Mouse (Mus musculus): Measurements from ENCODE around the gene Obscn.

The Obscn gene

DNA sequence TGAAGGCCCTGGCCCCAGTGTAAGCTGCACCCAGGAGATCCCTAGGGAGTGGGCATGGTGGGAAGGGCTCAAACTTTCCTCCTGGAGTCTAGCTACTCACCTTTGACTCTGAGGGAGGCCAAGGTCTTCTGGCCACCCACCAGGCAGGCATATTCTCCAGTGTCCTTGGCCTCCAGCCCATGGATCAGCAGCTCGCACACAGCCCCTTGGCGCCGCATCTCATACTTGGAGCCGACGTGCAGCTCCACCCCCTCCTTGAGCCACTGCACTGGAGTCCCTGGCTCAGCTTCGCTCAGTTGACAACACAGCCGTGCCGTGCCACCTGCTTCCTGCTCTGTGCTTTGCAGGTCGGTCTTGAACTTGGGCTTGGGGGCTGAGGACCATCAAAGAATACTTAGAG, 85.2 kb downstream of the Obscn start:
- DNase-seq (ENCODE audit: low spot score) = no peak

DNA sequence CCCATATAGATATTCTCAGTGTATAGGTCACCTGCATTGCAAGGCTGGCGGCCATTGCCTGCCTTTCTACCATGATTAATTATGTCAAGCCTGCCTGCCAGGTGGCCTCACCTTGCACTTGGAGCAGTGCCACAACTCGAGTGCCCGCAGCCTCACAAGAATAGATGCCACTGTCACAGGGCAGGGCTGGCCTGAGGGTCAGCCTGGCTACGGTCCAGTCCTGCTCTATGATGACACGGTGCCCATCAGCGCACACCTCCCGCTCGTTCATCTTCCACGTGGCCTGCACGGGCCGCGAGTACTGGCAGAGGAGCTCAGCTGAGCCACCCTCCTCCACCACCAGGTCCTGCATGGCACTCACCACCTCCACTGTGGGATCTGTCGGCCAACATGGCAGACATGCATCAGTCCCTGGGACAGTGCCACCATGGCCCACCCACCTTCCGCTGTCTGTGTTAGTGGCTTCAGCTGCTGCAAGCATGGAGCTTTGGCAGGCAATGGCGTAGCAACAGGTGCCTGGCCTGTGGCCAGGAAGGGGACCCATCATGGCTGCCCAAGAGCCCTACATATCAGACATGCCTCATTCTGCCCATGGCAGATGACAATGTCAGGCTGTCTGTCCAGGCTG, 91.4 kb downstream of the Obscn start:
- DNase-seq (ENCODE audit: low spot score) = no peak

DNA sequence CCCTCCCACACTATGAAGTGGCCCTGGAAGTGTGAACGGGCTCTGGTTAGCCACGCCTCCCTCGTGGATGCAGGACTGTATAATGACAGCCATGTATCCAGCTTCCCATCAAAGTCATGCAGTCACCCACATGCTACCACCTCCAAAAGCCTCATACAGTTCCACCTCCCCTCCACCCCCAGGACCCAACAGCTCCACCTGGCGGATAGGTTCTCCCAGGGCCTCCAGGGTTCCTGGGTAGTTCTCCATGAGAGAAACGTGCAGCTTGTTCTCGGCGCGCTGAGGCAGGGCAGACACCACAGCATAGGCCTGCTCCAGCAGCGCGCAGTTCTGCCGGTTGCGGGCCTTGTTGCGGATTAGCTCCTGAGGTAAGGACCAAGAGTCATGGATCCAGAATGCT, 107.2 kb downstream of the Obscn start:
- no peak for DNase-seq (ENCODE audit: low spot score)

DNA sequence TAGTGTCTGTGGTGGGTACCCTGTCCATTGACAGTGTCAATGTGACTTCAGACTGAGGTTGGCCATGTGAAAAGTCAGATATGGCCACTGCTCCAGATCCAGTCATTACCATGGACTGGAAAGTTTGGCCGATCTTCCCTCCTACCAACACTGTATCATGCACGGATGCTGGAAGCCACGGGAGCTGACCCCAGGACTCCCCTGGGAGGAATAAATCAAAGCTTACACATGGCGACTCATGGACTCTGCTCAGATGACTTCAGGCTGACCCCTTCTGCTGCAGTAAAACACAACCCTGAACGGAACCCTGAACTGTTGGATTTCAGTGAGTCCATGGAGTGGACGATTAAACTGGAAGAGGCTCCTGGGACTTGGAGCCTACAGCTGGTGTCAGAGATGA, 109.8 kb downstream of the Obscn start:
- no peak for DNase-seq (ENCODE audit: low spot score)

DNA sequence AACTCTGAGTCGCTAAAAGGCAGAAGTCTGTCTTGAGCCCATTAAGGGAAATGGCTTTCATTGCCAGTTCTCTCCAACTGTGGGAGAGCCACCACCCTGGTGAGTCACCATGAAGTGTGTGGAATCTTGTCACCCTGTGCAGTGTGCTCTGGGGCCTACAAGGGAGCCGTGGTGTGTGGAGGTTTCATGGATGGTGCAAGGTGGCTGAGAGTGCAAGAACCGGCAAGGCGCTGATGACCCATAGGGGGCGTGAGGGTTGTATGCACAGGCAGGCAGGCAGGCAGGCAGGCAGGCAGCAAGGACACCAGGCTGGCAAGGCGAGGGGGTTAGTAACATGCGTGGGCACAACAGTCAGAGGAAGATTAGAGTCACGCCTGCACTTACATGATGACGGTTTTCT, 121.2 kb downstream of the Obscn start:
- peak; percentile 59 for DNase-seq (ENCODE audit: low spot score)

DNA sequence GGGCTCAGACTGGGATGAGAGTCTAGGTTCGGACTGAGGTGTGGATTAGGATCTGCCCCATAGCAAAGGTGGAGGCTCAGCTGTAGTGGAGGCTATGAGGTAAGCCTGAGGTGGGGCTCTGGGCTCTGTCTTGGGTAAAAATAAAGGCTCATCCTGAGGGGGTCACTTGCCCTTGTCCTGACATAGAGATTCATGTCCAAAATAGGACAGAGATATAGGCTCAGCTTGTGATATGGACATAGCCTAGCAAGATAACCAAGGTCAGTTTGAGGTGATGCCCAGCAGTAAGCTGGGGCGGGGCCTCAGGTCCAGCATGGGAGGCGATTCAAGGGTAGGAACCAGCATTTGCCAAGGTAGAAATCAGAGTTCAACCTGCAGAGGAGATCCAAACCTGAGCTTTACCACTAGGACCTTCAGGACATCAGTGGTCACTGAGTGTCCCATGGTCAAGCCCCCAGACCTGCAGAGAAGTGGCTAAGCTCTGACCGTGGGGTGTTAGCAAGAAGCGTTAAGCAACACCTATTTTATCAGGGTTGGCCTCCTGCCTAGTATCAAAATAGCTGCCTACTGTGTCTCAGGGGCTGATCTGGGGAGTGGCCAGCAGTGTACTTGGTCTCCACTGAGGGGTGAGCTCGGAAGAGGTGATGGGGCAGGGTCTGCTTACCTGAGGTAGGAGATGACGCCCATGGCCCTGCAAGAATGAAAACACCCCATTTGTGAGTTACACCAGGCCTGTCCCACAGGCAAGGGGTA, 133.7 kb downstream of the Obscn start:
- DNase-seq (ENCODE audit: low spot score) = no peak

DNA sequence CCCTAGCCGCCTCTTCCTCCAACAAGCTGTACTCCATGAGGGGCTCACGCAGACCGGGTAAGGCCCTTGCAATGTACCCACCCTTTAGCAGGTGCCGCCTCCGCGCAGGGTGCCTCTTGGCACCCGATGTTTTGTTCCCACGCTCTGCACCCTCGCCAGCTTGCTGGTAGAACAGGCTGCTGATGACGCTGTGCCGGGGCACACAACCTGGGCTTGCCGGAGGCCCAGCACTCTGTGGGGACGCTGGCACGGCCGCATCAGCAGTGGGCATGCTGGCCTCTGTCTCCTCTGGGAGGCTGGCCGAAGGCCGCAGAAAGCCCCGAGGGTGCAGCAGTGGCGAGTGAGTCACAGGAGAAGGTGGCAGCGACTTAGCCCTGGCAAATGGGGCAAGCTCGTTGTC, 135.6 kb downstream of the Obscn start:
- no peak for DNase-seq (ENCODE audit: low spot score)

DNA sequence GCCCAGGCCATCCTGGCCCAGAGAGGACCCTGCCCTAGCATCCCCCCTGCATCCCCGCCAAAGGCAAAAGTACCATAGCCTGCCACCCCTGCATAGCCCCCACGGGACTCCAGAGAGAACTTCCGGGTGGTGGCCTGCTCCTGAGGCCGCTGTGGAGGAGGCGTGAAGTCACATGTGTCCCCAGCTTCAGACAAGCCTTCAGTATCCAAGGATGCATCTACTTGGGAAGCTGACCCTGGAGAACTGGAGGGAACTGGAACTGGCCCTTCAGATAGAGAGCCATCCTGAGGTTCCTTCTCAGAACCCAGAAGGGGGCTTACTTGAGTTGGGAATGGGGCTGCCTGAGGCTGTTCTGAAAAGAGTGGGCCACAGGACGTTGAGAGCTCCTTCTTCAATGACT, 136.4 kb downstream of the Obscn start:
- DNase-seq (ENCODE audit: low spot score) = no peak

DNA sequence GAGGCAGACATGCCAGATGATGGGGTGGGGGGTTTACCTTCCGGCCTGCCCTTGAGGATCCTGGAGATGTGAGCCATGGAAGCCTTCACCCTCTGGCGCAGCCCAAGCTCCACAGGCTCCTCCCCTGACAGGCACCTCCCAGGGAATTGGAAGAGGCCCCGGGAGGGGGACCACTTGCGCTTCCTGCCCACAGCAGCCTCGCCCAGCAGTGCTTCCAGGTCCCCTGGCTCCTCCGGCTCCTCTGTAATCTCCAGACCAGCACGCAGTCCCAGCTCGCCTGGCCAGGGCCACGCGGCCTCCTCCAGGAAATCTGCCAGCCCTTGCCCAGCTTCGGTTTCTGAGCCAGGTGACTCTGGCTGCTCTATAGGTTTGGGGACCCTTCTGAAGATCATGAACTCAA, 137.0 kb downstream of the Obscn start:
- DNase-seq (ENCODE audit: low spot score) = no peak

DNA sequence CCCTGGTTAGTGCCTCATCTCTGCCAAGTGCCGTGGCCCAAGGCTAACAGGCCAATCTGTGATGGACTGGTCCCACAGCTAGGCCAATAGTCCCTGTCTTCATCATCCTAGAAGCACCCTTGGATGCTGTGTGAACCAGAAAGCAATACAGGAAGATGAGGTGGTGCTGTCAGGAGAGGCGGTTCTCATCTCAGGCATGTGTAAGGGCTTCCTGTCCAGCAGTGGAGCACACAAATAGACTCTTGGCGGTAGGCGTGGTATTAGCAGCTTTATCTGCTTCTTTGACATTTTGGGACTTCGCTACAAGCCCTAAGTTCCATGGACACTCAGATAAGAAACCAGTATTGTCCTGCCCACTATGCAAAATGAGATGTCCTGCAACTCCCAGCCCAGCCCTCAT, 138.7 kb downstream of the Obscn start:
- DNase-seq (ENCODE audit: low spot score) = no peak

DNA sequence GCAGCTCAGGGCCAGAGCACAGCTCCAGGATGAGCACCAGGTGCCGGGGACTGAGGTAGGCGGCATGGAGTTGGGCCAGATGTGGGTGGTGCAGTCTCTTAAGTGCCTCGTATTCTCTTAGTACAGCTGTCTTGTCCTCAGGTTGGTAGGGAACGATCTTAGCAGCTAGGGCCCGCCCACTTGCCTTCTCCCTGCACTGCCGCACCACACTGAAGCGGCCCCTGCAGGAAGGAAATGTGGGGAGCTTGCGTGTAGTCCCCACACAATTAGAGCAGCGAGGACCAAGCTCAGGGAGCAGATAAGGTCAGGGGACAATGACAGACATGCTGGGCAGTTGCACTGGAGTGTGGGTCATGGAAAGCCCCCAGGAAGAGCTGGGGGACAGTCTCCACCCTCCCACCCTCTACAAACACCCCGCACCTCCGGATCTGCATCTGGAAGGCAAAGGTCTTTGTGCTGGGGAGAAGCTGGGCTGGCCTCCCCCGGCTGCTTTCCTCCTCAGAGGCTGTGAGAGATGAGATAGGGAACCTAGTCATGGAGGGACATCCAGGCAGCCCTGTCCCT, 140.3 kb downstream of the Obscn start:
- DNase-seq (ENCODE audit: low spot score) = no peak

DNA sequence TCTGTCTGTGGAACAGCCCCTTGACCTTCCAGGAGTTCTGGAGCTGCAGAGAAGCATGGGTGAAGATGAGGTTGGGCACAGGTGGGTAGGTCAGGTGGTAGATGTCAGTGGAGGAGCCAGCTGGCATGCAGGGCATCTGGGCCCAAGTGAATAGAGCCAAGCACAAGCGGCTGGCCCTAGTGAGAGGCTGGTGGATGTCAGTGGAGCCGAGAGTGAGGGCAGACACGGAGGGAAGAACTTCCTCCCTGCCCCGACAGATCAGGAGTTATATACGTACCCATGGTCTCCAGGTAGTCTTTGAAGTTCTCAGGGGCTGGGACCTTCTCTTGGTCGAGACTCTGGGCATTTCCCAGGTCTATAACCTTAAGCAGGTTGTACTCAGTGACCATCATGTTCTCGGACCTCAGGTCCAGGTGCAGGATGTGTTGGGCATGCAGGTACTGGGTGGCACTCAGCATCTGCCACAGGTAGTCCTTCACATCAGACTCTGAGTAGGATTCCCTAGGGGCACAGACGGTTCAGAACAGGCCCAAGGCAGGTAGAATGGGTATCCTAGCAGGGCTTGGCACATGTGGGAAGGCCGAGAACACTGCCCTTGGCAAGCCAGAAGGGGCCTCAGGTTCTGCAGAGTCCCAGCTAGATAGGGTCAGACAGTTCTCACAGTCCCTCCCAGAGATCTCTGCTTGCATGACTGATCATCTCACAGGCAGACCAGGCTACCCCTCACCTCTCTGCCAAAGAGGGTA, 141.0 kb downstream of the Obscn start:
- DNase-seq (ENCODE audit: low spot score) = no peak

DNA sequence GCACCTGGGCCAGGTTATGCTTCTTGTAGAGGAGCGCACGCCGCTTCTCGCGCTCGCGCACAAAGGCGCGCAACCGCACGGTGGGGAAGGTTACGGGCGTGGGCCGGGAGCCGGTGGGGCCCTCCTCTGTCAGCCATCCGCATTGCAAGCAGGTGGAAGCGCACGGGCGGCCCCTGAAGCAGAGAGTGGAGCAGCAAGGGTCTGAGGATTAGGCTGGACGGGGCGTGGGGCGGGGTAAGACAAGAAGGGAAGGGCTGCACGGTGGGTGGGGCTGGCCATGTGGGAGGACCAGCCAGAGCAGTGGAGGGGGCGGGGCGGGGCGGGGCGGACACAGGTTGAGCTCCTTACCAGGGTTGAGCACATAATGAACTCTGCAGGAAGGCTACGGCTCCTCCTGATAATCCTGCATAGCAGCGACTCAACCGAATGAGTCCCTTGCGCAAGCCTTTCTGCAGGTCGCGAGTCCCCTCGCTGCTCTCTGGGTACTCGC, 141.8 kb downstream of the Obscn start:
- DNase-seq (ENCODE audit: low spot score) = peak; percentile 30

DNA sequence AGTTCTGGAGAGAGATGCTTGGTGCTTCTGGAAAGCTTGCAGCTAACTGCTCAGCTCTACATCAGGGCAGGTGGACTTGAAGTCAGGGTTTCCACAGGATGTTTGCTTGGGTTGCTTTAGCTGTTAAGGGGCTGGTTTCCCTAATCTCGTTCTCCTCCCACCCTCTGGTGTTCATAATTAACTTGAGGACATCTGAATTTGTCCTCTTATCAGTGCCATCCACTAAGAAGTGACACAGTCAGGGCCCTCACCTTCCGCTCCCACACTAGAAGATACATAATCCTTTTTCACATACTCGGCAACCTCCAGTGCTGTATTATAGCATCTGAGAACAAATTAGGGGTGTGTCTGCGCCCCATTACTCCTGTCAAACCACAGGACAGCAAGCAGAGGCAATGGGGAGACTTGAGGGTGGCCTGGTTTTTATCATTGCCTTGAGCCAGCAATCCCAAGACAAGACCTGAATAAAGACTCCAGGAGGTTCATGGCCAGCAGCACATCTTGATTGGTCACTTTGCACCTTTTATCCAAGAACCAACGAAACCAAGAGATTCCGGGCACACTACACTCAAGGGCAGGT, 143.0 kb downstream of the Obscn start:
- no peak for DNase-seq (ENCODE audit: low spot score)

DNA sequence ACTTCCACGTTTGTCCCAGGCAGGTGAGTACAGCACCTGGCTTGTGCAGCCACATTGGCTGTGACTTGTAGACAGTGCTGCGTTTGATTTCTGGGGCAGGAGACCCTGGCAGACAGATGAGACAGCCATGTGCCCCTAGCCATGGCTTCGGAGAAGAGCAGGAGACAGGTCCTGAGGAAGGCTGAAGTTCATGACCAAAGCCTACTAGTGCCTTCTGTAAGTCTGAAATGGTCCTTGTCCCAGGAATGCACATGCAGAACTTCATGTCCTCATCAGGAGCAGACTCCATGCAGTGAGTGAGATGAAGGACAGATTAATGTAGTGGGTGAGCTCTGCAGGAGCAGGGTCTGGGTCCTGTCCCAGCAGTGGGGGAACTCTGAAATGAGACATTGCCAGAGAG, 144.3 kb downstream of the Obscn start:
- DNase-seq (ENCODE audit: low spot score) = no peak

DNA sequence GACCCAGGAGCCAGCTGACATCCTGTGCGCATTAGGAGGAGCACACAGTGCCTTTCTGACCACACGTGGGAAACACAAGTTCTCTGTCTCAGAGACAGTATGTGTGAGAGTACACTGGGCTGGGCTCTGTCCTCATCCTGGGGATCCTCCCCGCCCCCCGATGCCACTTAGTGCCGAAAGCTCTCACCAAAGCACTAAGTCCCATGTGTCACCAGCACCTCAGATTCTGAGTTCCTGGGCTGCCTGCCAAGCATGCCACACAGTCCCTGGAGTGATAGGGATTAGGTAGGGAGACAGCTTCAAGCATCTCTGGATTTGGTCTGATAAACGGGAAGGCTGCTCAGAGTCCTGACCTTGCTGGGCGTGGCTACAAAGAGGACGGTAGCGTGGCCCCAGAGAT, 145.4 kb downstream of the Obscn start:
- DNase-seq (ENCODE audit: low spot score) = no peak

DNA sequence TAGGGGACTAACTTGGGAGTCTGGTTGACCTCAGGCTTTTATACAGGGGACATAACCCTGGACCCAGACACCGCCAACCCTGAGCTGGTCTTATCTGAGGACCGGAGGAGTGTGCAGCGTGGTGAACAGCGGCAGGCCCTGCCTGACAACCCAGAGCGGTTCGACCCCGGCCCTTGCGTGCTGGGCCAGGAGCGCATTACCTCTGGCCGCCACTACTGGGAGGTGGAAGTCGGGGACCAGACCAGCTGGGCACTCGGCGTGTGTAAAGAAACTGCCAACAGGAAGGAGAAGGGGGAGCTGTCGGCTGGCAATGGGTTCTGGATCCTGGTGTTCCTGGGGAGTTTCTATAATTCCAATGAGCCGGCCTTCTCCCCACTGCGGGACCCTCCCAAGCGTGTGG, 146.1 kb downstream of the Obscn start:
- DNase-seq (ENCODE audit: low spot score) = no peak

DNA sequence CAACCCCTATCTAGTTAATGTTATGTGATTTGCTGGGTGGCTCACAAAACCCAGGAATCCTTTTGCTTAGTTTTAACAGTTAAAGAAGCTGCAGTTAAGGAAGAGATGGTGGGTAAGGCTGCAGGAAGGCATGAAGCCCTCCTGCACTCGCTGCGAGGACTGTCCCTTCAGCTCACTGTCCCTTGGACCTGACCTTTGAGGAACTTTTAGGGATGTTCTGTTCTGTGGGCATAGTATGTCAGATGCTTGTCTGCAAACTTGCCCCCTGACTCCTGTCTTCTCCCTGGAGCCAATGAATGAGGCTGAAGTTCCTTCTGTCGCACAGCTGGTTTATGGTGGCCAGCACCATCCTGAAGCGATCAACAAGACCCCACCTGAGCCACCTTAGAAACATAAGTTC, 147.0 kb downstream of the Obscn start:
- DNase-seq (ENCODE audit: low spot score) = no peak

DNA sequence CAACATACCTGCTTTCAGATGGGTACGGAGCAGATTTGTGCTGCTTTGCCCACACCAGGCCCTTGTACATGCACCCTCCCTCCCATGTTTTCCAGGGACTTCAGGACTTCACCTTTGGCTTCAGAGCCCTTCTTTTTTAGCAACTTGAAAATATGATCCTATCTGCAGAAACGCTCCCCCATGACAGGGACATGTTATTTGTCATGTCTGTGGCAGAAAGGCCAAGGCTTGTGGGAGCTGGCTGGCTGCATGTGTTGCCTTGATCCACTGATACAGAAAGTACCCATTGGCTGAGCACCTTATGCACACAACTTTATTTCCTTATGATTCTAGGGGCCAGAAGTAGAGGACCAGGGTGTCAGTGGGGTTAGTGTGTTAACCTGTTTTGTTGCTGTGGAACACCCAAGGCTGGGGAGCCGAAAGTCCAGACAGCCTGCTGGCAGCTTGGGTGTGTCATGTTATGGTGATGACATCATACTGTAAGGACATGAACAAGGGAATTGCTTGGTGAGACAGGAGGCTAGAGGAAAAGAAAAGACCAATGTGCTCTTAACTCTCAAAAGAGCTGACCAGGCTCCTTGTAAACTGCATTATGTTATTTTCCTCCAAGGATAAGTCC, 150.8 kb downstream of the Obscn start:
- DNase-seq (ENCODE audit: low spot score) = no peak

DNA sequence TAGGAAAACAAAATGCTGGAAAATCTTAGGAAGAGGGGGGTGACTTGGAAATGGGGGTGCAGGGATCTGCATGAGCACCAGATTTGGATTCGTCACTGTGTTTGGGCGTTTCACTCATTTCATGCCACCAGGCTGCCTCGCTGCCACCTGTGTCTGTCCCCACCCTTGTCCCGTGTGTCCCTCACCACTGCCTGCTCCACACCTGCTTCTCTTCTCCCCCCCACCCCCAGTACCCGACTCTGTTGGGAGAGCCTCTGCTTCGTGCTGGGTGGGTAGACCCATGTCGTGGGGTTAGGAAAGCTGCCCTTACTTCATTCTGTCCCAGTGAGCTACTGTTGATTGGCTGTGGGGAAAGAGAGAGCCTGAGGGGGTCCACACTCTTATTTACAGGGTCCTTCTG, 151.5 kb downstream of the Obscn start:
- DNase-seq (ENCODE audit: low spot score) = no peak

DNA sequence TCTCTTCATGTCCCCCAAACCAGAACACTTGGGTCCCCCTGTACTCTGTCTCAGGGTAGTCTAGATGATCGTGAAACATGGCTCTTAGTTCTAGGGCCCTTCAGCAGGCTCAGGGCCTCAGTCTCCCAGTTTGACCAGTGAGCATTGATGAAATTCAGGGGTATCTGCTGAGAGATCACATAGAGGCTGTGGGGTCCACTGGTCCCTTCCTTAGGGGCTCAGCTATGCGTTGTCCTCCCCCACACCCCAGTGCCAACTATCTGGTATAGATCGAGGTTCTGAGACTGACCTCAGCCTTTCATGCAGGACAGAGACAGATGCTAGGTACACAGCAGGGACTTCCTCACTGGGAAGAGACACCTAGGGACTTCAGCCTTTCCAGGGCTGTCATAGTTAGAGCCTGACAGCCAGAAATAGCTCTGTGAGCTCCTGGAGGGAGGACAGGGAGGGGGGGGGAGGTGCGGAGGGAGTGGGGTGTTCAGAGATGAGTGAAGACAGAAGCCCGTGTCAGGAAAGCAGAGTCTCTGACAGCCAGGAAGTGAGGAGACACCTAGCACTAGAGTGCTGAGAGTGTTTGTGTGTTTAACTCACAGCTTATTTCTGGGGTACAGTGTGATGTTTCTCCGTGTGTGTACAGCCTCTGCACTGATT, 152.4 kb downstream of the Obscn start:
- no peak for DNase-seq (ENCODE audit: low spot score)
